Mouse (Mus musculus): ENCODE measurements at regions not wholly inside any gene's neighbourhood (a gene's known extent, or its start where the extent isn't known, plus 50 kb on each side); places are given as distances from the start of the nearest gene placed in this dataset.

DNA sequence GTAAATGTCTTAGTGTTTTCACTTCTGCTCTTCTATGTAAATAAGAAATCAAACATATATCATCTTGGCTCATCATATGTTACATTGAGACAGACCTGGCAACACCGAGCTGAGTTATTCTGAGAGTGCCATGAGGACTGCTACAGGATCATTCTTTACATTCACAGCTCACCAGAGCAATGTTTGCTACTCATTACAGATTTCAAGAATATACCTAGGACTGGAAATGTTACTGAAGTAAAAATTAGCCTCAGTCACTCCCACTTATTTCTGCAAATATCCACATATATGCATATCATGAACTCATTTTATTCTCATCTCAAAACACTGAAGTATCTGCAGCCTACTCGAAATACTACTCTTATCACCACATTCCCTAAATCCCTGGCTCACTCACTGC lies 307.6 kb upstream of the Tmprss15 start:
- TF ChIP-seq SMC3 (IDR thresholded peaks at IDR 0.05; ENCODE audit: low read depth, low read length) = no peak
- no peak for TF ChIP-seq TBP (IDR thresholded peaks at IDR 0.05; ENCODE audit: low read depth, low read length)
